Mouse (Mus musculus) stomach, embryonic 15.5 days (tissue): ENCODE results near the gene Mllt11. TPM values are rescaled to one million over a fixed set of nuclear protein-coding genes. Genes with fewer than 3 reads are reported as not detected.

Experiments
- ATAC-seq: fragments of 200-750 bp; cut with Nextera tagmentation; 2 replicates; pipeline ENCODE4 v1.8.0; 2017; ENCODE audit warnings: low read depth, moderate number of reproducible peaks, moderate TSS enrichment; ENCODE audit not compliant: insufficient read depth, low FRiP score
- H3K27ac ChIP-seq: fragments of 300-500 bp; sonication (generic); 2 replicates; pipeline ENCODE4 v1.5.1; 2015; ENCODE audit warnings: mild to moderate bottlenecking, inconsistent platforms
- H3K27me3 ChIP-seq: fragments of 300-500 bp; sonication (generic); replicated peaks from 2 replicates; pipeline ENCODE4 v1.6.1; 2015; ENCODE audit warnings: inconsistent platforms
- H3K36me3 ChIP-seq: fragments of 300-500 bp; sonication (generic); 2 replicates; pipeline ENCODE4 v1.6.1; 2015; ENCODE audit warnings: inconsistent platforms
- H3K4me1 ChIP-seq: fragments of 300-500 bp; sonication (generic); 2 replicates; pipeline ENCODE4 v1.6.1; 2015; ENCODE audit warnings: inconsistent platforms
- H3K4me2 ChIP-seq: fragments of 300-500 bp; sonication (generic); 2 replicates; pipeline ENCODE4 v1.6.1; 2015; ENCODE audit warnings: mild to moderate bottlenecking, inconsistent platforms
- H3K4me3 ChIP-seq: fragments of 300-500 bp; sonication (generic); replicated peaks from 2 replicates; pipeline ENCODE4 v1.5.1; 2015; ENCODE audit warnings: inconsistent platforms
- H3K9ac ChIP-seq: fragments of 300-500 bp; sonication (generic); 2 replicates; pipeline ENCODE4 v1.6.1; 2015; ENCODE audit warnings: inconsistent platforms
- H3K9me3 ChIP-seq: fragments of 300-500 bp; sonication (generic); 2 replicates; pipeline ENCODE4 v1.6.1; 2016; ENCODE audit warnings: inconsistent platforms
- WGBS: fragments of 180-500 bp; shearing (Covaris S2); methylation state at CpG from one replicate; pipeline ENCODE4 v1.1.7; 2015; 5-methylcytosine and 5-hydroxymethylcytosine counted together
- polyA plus RNA-seq: library from polyadenylated mRNA; unstranded; fragments of >200 nt; fragmentation: Nextera tagmentation; extraction: Ambion mirVana; gene quantifications from 2 replicates; pipeline ENCODE4 v1.2.1, GENCODE M21; 2015

Mllt11 gene
- polyA plus RNA-seq, 1 experiment from 2014 or later, result 18.6 TPM

DNA sequence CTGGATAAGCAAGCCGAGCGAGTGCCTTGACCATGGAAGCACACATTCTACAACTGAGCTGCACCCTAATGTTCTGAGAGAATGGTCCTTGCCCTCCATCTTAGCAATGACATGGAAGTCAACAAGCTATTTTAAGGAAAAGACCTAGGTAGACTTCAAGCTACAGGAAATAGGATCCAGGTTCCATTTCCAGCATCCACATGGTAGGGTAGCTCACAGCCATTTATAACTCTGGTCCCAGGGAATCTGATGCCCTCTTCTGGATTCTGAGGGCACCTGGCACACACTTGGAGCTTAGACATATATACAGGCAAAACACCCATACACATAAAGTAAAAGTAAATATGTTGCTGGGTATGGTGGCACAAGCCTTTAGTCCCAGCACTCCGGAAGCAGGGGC is 34.1 kb upstream of the Mllt11 start:
- Histone ChIP-seq H3K4me1 (no peaks in the 10 kb centered on the region), H3K4me3 (no peak overlapping the region), H3K27ac (no peak overlapping the region), H3K9ac (no peak overlapping the region), H3K9me3 (no peaks in the 10 kb centered on the region), H3K27me3 (no peaks in the 10 kb centered on the region), H3K36me3 (peaks cover 34% of the 10 kb centered on the region), H3K4me2 (no peak overlapping the region)
- 94% methylated on average over 3 of the region's 3 CpGs for WGBS
- no peak for ATAC-seq

DNA sequence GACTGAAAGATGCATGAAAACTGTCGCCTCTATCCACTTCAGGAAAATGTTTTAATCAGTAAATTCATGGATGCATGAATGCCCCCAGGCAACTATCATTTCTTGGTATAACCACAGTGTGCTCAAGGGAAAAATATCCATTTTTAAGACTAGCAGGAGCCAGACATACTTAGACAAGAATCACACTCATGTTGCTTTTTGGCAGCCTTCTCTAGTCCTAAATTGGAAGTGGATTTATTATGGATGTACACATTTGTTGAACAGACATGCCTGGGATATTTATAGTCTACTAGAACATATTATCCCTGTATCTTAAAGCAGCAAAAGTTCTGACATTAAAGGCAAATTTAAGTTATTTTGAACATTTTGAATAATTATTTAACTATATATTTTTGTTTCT is 32.8 kb upstream of the Mllt11 start:
- Histone ChIP-seq H3K4me2 (no peak overlapping the region), H3K9ac (no peak overlapping the region), H3K27ac (no peak overlapping the region), H3K4me1 (no peaks in the 10 kb centered on the region), H3K4me3 (no peak overlapping the region), H3K27me3 (no peaks in the 10 kb centered on the region), H3K36me3 (peaks cover 37% of the 10 kb centered on the region), H3K9me3 (no peaks in the 10 kb centered on the region)
- 92% methylated on average over 1 of the region's 1 CpGs for WGBS
- no peak for ATAC-seq

DNA sequence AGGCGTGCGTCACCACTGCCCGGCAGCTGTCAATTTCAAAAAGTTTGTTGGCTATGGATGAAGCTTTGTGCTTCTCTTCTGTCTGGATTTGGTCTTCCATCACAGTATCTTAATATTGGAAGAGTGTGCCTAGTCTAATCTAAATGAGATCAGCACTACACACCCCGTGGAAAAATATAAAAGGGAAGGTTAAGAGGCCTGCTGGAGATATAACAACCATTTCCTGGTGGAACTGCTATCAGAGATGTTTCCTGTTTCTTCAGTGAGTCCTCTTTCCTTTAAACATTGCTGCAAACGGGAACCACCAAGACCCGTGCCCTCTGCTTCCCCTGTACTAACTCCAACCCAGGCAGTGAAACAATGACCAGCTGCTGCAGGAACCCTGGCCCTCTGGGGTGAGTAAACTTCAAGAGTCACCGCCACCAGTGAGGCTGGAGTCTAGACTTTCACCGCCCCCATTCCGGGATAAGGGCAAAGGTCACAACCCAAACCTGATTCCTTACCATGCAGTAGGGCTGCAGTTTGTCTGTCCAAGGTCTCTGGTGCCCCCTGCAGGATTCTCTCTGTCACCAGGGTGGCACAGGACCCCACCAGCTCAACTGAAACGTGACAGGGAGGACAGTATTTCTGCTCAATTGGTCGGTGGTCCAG is 31.2 kb upstream of the Mllt11 start:
- peak; percentile 76 for ATAC-seq
- H3K36me3 ChIP-seq, result peaks cover 42% of the 10 kb centered on the region
- H3K9me3 ChIP-seq, result no peaks in the 10 kb centered on the region
- no peak overlapping the region for H3K4me3 ChIP-seq
- no peaks in the 10 kb centered on the region for H3K27me3 ChIP-seq
- H3K9ac ChIP-seq, result no peak overlapping the region
- H3K4me2 ChIP-seq, result no peak overlapping the region
- WGBS, result 50% methylated on average over 11 of the region's 11 CpGs
- H3K27ac ChIP-seq, result no peak overlapping the region
- no peaks in the 10 kb centered on the region for H3K4me1 ChIP-seq

DNA sequence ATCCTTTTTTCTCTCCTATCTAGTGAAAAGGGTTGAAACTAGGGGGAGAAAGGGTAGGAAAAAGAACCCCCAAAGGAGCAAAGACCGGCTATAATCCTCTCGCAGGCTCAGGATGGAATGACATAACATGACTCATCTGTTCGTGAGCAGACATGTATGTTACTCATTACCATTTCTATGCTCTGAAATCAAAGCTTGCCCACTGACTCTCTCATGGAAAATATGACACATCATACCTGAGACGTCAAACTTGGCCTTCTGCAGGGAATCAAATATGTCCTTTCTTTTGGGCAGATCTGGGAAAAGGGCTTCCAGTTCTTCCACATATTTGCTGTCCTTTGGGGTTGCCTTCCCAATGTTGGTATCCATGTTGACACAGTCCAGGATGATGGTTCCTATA is 30.0 kb upstream of the Mllt11 start:
- H3K4me2 ChIP-seq, result no peak overlapping the region
- peaks cover 37% of the 10 kb centered on the region for H3K36me3 ChIP-seq
- ATAC-seq, result no peak

DNA sequence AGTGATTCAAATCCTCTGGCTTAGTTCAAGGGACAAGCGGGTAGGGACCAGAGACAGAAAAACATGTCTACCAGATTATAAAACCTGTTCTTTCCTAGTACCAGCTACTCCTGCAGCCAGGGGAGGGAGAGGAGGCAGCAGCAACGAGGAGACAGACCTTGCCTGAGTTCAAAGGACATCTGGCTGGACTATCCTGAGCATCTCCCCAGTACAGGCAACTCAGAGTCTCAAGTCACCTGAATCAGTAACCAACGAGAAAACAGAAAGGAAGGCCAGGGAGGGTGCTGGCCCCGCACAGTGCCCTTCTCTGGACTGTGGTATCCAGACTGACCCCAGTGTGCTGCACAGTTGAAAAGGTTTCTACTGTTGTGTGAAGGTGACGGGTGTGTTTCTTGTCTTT is 25.0 kb upstream of the Mllt11 start:
- H3K9me3 ChIP-seq, result no peaks in the 10 kb centered on the region
- WGBS, result 81% methylated on average over 5 of the region's 5 CpGs
- no peak for ATAC-seq
- H3K27ac ChIP-seq, result no peak overlapping the region
- no peaks in the 10 kb centered on the region for H3K27me3 ChIP-seq
- H3K4me1 ChIP-seq, result no peaks in the 10 kb centered on the region
- peaks cover 34% of the 10 kb centered on the region for H3K36me3 ChIP-seq
- no peak overlapping the region for H3K4me2 ChIP-seq
- H3K4me3 ChIP-seq, result no peak overlapping the region
- H3K9ac ChIP-seq, result no peak overlapping the region

More for the DNA sequence above, 30.0 kb upstream of the Mllt11 start:
- 92% methylated on average over 4 of the region's 4 CpGs for WGBS
- no peak overlapping the region for H3K4me3 ChIP-seq
- H3K9ac ChIP-seq, result no peak overlapping the region
- no peak overlapping the region for H3K27ac ChIP-seq
- no peaks in the 10 kb centered on the region for H3K9me3 ChIP-seq
- H3K4me1 ChIP-seq, result no peaks in the 10 kb centered on the region
- no peaks in the 10 kb centered on the region for H3K27me3 ChIP-seq

DNA sequence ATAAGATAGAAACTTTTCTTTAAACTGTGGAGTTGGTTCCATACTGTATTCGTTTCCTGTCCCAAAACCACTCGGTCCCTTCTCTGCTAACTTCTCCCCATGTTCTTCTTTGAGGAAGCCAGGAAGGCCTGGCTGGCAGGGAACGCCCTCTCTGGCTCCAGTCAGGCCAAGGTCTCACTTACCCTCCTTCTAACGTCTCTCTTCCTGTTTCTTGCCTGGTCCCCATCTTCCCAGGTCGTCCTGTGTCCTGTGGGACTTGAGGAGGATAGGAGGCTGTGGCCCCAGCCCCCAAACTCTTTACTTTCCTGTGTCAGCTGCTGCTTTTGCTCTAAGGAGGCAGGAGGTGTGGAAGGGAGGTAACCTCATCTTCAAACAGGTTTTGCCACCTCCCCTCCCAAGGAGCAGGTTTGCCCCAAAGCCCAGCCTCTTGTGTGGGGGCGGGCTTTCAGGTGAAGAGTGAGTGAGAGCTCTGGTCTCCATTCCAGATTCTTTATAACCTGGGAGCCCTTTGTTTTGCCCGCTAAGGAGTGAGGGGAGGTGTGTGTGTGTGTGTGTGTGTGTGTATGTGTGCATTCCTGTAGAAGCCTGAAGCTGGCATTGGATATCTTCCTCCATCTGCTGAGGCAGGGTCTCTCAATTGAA is 18.9 kb upstream of the Mllt11 start, which contains the start of gene Bnipl:
Bnipl (minus strand) TSS at position 411 of the 642 bp plus-strand sequence.
- H3K27ac ChIP-seq, result 0 out of 2 replicates have a peak within 1 kb of the TSS, but pooled peaks have one; percentile 46
- no peaks in the 10 kb centered on the region for H3K9me3 ChIP-seq
- 0 out of 2 replicates have a peak within 1 kb of the TSS, but pooled peaks have one; percentile 21 for H3K4me2 ChIP-seq
- H3K36me3 ChIP-seq, result peaks cover 8% of the 10 kb centered on the region; the same call in 1 of the 2 replicates
- H3K4me1 ChIP-seq, result no peaks in the 10 kb centered on the region
- H3K27me3 ChIP-seq, result no peaks in the 10 kb centered on the region
- no peak within 1 kb of the TSS for H3K4me3 ChIP-seq
- ATAC-seq, result peak; percentile 55; the same call in 1 of the 2 replicates
- no peak within 1 kb of the TSS for H3K9ac ChIP-seq
- 46% methylated on average over 7 of the region's 7 CpGs for WGBS

DNA sequence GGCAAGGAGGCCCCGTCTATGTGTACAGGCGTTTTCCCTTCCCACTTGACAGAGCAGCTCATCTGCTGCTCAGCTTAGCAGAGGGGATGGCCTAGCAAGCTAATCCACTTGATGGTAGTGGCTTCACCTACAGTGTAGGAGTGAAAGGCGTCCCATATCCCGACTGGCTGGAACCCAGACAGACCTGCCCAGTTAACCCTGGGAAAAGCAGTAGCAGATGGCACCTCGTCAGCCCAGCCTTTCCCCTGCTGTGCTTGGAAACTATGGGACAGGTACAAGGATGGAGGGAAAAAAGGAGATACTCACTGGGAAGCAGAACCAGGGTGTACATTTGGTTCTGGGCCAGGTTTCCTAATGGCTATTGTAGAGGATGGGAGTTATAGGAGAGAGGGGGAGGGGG is 18.4 kb upstream of the Mllt11 start:
- Histone ChIP-seq H3K27me3 (no peaks in the 10 kb centered on the region), H3K36me3 (peaks cover 8% of the 10 kb centered on the region; the same call in 1 of the 2 replicates), H3K27ac (0 out of 2 replicates have a peak overlapping the region, but pooled peaks have one; percentile 46), H3K9me3 (no peaks in the 10 kb centered on the region), H3K4me1 (no peaks in the 10 kb centered on the region), H3K9ac (no peak overlapping the region), H3K4me3 (no peak overlapping the region), H3K4me2 (0 out of 2 replicates have a peak overlapping the region, but pooled peaks have one; percentile 1)
- ATAC-seq, result 0 out of 2 replicates have a peak, but pooled peaks have one; percentile 9
- WGBS, result 70% methylated on average over 5 of the region's 5 CpGs

DNA sequence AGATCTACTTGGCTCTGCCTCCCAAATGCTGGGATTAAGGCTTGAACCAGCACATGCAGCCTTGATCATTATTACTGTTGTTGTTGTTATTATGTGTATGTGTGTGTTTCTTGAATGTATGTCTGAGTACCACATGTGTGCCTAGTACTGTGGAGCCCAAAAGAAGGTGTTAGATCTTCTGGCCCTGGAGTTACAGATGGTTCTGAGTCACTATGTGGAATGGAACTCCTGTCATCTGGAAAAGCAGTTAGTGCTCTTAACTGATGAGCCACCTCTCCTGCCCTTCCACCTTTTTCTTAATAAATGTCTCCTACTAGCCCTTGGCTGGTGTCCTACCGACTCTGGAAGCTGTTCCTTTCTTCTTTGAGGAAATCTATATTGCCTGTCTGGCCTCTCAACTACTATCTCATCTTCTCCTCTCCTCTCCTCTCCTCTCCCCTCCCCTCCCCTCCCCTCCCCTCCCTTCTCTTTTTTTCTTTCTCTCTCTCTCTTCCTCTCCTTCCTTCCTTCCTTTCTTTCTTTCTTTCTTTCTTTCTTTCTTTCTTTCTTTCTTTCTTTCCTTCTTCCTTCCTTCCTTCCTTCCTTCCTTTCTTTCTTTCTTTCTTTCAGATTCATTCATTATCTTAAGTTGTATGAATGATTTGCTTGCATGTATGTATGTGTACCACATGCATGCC is 15.8 kb upstream of the Mllt11 start:
- no peak overlapping the region for H3K9ac ChIP-seq
- H3K9me3 ChIP-seq, result no peaks in the 10 kb centered on the region
- 0 out of 2 replicates have a peak, but pooled peaks cover 2% of the 10 kb centered on the region for H3K36me3 ChIP-seq
- no peak for ATAC-seq
- H3K27me3 ChIP-seq, result no peaks in the 10 kb centered on the region
- no peak overlapping the region for H3K4me3 ChIP-seq
- H3K27ac ChIP-seq, result no peak overlapping the region
- H3K4me2 ChIP-seq, result no peak overlapping the region
- H3K4me1 ChIP-seq, result no peaks in the 10 kb centered on the region
- 52% methylated on average over 1 of the region's 1 CpGs for WGBS

DNA sequence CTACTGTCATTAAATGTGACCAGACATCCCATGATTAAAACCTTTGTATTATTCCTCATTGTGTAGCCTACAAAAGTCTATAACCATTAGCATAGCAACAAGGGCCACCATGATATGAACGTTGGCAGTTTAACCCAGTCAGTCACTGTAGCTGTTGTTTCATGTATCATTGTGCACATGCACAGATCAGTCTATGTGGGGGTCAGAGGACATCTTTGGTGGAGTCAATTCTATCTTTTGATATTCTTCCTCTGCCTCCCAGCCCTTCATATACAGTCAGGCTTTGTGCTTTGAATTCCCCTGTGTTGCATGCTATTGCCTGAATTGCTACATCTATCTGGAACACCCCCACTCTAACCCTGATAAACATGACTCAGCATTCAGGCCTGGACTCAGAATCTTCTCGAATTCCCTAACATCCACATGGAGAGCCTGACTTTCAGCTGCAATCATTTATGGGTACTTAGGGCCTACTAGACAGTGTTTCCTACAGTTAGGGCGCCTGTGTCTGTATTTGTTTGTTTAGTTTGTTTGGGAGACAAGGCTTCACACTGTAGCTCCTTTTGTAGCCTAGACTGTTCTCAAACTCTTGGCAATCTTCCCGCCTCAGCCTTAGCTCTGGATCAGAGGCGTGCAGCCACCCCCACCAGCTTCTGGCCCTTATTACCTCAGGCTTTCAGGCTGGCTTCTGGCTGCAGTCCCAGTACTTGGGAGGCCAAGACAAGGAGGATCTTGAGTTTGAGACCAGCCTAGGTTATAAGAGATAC is 14.7 kb upstream of the Mllt11 start:
- no peaks in the 10 kb centered on the region for H3K9me3 ChIP-seq
- 79% methylated on average over 5 of the region's 5 CpGs for WGBS
- ATAC-seq, result no peak
- H3K4me3 ChIP-seq, result no peak overlapping the region
- no peak overlapping the region for H3K4me2 ChIP-seq
- H3K36me3 ChIP-seq, result no peaks in the 10 kb centered on the region
- H3K27ac ChIP-seq, result no peak overlapping the region
- no peaks in the 10 kb centered on the region for H3K4me1 ChIP-seq
- H3K9ac ChIP-seq, result no peak overlapping the region
- no peaks in the 10 kb centered on the region for H3K27me3 ChIP-seq

DNA sequence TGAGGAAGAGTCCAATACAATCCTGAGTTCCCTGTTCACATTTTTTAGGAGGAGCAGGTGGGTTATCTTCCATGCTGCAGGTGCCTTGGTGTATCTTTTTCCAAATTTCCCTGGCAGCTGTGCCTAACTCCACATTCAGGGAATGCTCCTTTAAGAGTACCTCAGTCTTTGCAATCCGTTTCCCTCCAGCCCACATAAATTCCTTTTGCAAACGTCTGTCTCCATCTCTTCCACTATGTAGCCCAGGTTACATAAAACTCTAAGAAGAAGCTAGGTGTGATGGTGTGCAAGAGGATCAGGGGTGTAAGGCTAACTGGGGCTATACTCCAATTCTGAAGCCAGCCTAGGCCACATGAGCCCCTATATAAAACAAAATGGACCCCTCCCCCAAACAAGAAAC is 11.1 kb upstream of the Mllt11 start:
- Histone ChIP-seq H3K4me2 (no peak overlapping the region), H3K27me3 (no peaks in the 10 kb centered on the region), H3K9me3 (no peaks in the 10 kb centered on the region), H3K4me3 (no peak overlapping the region), H3K9ac (no peak overlapping the region), H3K27ac (no peak overlapping the region), H3K4me1 (no peaks in the 10 kb centered on the region), H3K36me3 (peaks cover 3% of the 10 kb centered on the region; the same call in 1 of the 2 replicates)
- 72% methylated on average over 2 of the region's 2 CpGs for WGBS
- no peak for ATAC-seq

DNA sequence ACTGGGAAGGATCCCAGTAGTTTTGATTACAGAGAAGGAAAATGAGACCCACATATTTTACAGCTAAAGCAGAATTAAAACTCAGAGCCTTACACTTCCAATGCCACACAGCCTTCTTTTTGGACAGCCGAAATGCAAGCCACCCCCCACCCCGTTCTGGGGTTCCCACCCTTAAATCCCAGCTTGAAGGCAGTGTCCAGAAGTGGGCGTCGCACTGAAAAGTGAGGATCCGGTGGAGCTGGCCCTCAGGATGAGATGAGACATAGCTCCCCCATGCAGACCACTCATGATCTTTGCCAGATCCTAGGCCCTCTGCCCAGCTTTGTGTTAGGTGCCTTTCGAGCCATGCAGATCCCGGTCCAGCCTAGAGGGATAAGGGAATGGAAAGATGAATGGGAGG is 9.5 kb upstream of the Mllt11 start, which contains the start of gene Gm128:
Gm128 (minus strand) TSS at position 101 of the 400 bp plus-strand sequence.
- Histone ChIP-seq H3K9me3 (no peaks in the 10 kb centered on the region), H3K4me2 (peak within 1 kb of the TSS; percentile 32; the same call in 1 of the 2 replicates), H3K27me3 (no peaks in the 10 kb centered on the region), H3K36me3 (peaks cover 8% of the 10 kb centered on the region), H3K9ac (no peak within 1 kb of the TSS), H3K27ac (no peak within 1 kb of the TSS), H3K4me3 (no peak within 1 kb of the TSS), H3K4me1 (no peaks in the 10 kb centered on the region)
- WGBS, result 79% methylated on average over 7 of the region's 7 CpGs
- no peak for ATAC-seq
